Mouse (Mus musculus) limb, embryonic 14.5 days (tissue): ENCODE measurements around the gene Stard8. TPM values are rescaled to one million over a fixed set of nuclear protein-coding genes. Genes with fewer than 3 reads are reported as not detected.
"Not testable (repeated sequence)": the region's sequence is repeated elsewhere in the genome, so short reads cannot be mapped to it uniquely, and the experiment has no call there.

Experiments
- ATAC-seq: fragments of 200-750 bp; cut with Nextera tagmentation; 2 replicates; pipeline ENCODE4 v1.8.0; 2017; ENCODE audit warnings: low read depth, moderate number of reproducible peaks, moderate TSS enrichment; ENCODE audit not compliant: low FRiP score
- DNase-seq: peaks from one replicate; pipeline ENCODE4 v3.0.0-alpha.2; 2015; ENCODE audit warnings: low spot score
- H3K27ac ChIP-seq: fragments of 300-500 bp; sonication (generic); replicated peaks from 2 replicates; pipeline ENCODE4 v1.5.1; 2014; ENCODE audit warnings: low read depth, mild to moderate bottlenecking, low read length, moderate library complexity, mixed read lengths
- H3K27me3 ChIP-seq: fragments of 300-500 bp; sonication (generic); 2 replicates; pipeline ENCODE4 v1.6.1; 2014; ENCODE audit warnings: low read length, mixed read lengths; ENCODE audit not compliant: control insufficient read depth, insufficient read depth
- H3K36me3 ChIP-seq: fragments of 300-500 bp; sonication (generic); 2 replicates; pipeline ENCODE4 v1.6.1; 2014; ENCODE audit warnings: mild to moderate bottlenecking, low read length, moderate library complexity, mixed read lengths; ENCODE audit not compliant: control insufficient read depth, insufficient read depth
- H3K4me1 ChIP-seq: fragments of 300-500 bp; sonication (generic); 2 replicates; pipeline ENCODE4 v1.6.1; 2014; ENCODE audit warnings: antibody characterized with exemption, low read length, mixed read lengths; ENCODE audit not compliant: control insufficient read depth, insufficient read depth
- H3K4me2 ChIP-seq: fragments of 300-500 bp; sonication (generic); replicated peaks from 2 replicates; pipeline ENCODE4 v1.6.1; 2014; ENCODE audit warnings: low read depth, mild to moderate bottlenecking, low read length, moderate library complexity; ENCODE audit not compliant: severe bottlenecking
- H3K4me3 ChIP-seq: fragments of 300-500 bp; sonication (generic); replicated peaks from 2 replicates; pipeline ENCODE4 v1.5.1; 2014; ENCODE audit warnings: low read length
- H3K9ac ChIP-seq: fragments of 300-500 bp; sonication (generic); 2 replicates; pipeline ENCODE4 v1.6.1; 2014; ENCODE audit warnings: mild to moderate bottlenecking, low read depth, low read length, moderate library complexity; ENCODE audit not compliant: severe bottlenecking
- H3K9me3 ChIP-seq: fragments of 300-500 bp; sonication (generic); 2 replicates; pipeline ENCODE4 v1.6.1; 2016; ENCODE audit warnings: low read length; ENCODE audit not compliant: control insufficient read depth
- POLR2A ChIP-seq: fragments of 200-500 bp; IDR thresholded peaks from 2 replicates; pipeline ENCODE4 v1.8.0; 2012; ENCODE audit warnings: inconsistent platforms, mild to moderate bottlenecking, moderate library complexity, borderline replicate concordance; ENCODE audit not compliant: insufficient read depth, insufficient read length; ENCODE audit errors: extremely low read depth
- WGBS: fragments of 180-500 bp; shearing (Covaris S2); extraction: QIAGEN DNeasy Blood & Tissue Kit; methylation state at CpG from one replicate; pipeline ENCODE4 v1.1.7; 2014; 5-methylcytosine and 5-hydroxymethylcytosine counted together
- polyA plus RNA-seq, 2 experiments: library from polyadenylated mRNA; depleted of rRNA in 1 of 2; stranded (reverse) in 1 of 2; unstranded in 1 of 2; fragments of >200 nt; fragmentation: Nextera tagmentation in 1 of 2; extraction: Ambion mirVana in 1 of 2; gene quantifications; 2 replicates each; pipeline versions ENCODE4 v1.2.1 to v1.2.3; 2012 to 2014

Stard8 gene
- polyA plus RNA-seq, 2 experiments, result 7.4 to 13.7 TPM

DNA sequence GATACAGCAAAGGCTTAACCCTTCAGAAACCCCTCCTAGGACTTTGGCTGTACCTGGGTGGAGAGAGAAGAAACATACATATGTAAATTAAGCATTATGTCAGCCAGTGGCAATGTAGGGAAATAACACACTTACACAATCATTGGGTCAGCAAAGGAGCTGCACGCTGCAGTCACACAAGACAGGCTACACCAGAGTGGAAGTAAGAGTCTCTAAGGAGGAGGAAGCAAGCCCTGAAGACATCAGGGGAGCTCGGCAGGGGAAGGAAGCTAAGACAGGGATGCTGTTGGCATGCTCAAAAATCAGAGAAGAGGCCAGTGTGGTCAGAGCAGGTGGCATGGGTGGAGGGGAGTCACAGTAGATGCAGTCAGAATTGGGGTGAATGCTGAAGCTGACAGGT lies 89.7 kb downstream of the Stard8 start:
- no peaks in the 10 kb centered on the region for H3K9me3 ChIP-seq
- H3K4me3 ChIP-seq, result no peak overlapping the region
- no peak overlapping the region for H3K9ac ChIP-seq
- whole genome bisulfite sequencing, result 67% methylated on average over 2 of the region's 2 CpGs
- no peak for TF ChIP-seq POLR2A
- DNase-seq (no peak), ATAC-seq (no peak)
- no peaks in the 10 kb centered on the region for H3K27me3 ChIP-seq
- H3K27ac ChIP-seq, result no peak overlapping the region
- no peaks in the 10 kb centered on the region for H3K36me3 ChIP-seq
- H3K4me2 ChIP-seq, result no peak overlapping the region
- no peaks in the 10 kb centered on the region for H3K4me1 ChIP-seq

DNA sequence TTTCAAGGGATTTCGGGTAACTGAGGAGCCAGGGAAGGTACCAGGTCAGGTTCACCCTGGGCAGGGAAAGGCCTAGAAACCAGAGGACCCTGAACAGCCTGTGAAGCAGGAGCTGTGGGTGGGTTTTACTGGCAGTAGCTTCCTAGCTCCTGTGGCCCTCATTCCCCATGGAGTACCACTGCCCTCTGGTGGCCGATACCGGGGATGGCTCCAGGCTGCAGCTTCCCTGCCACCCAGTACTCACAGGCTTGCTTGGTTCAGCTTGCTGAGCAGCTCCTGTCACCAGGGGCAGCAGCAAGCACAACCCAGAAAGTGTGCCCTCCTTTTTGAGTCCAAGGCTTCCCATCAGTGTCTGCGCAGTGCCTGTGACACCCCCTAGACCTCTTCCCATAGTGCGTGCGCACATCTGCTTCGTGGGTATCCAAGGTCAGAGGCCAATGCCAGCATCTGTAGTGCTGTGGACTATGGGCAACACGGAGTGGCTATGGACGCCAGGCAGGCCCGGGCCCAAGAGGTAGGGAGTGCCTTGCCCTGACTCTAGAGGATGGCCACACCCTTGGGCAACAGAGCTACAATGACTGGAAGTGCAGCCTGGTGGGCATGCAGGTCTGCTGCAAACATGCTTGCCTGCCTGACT lies 108.2 kb downstream of the Stard8 start:
- H3K4me1 ChIP-seq, H3K27me3 ChIP-seq, H3K4me3 ChIP-seq, H3K9me3 ChIP-seq, H3K9ac ChIP-seq, H3K4me2 ChIP-seq, H3K27ac ChIP-seq, H3K36me3 ChIP-seq, DNase-seq: not testable (repeated sequence)
- 66% methylated on average over 5 of the region's 10 CpGs for WGBS
- ATAC-seq, result peak; percentile 57; the same call in 1 of the 2 replicates

DNA sequence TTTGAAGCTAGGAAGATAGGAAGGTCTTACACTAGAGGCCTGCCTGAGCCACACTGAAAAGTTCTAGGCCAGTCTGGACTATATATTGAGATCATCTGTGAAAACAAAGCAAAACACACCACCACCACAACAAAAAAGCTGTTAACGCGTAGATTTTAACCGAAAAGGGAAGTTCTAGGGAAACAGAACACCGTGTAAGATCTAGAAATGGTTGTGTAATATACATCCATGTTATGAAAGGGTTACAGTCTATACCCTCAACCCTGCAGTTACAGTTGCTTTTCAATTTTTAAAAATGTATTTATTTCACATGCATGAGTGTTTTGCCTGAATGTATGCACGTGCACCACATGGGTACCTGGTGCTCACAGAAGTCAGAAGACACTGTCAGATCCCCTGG lies 116.5 kb downstream of the Stard8 start:
- H3K4me1 ChIP-seq, result no peaks in the 10 kb centered on the region
- no peak overlapping the region for H3K9ac ChIP-seq
- TF ChIP-seq POLR2A, result no peak
- ATAC-seq (no peak), DNase-seq (no peak)
- no peaks in the 10 kb centered on the region for H3K36me3 ChIP-seq
- no peaks in the 10 kb centered on the region for H3K9me3 ChIP-seq
- no peak overlapping the region for H3K27ac ChIP-seq
- WGBS, result 88% methylated on average over 5 of the region's 5 CpGs
- H3K4me2 ChIP-seq, result no peak overlapping the region
- H3K4me3 ChIP-seq, result no peak overlapping the region
- no peaks in the 10 kb centered on the region for H3K27me3 ChIP-seq

Other genes with a start within 250 kb of the Stard8 start
- 8.7 and 9.8 TPM in 2 replicates for gene Ophn1, start 112.2 kb upstream of the Stard8 start, polyA plus RNA-seq (2012; rRNA removed)
- 20.0 and 26.7 TPM in 2 replicates for gene Ophn1, start 112.2 kb upstream of the Stard8 start, polyA plus RNA-seq (2014; fragmentation: Nextera tagmentation; extraction: Ambion mirVana)
- 18.6 and 19.6 TPM in 2 replicates for gene Yipf6, start 66.9 kb upstream of the Stard8 start, polyA plus RNA-seq (2012; rRNA removed)
- gene Yipf6, start 66.9 kb upstream of the Stard8 start, polyA plus RNA-seq (2014; fragmentation: Nextera tagmentation; extraction: Ambion mirVana), result 18.4 and 18.5 TPM in 2 replicates
- gene Efnb1, start 132.9 kb downstream of the Stard8 start, polyA plus RNA-seq (2012; rRNA removed), result 57.5 and 66.6 TPM in 2 replicates
- 36.9 and 42.8 TPM in 2 replicates for gene Efnb1, start 132.9 kb downstream of the Stard8 start, polyA plus RNA-seq (2014; fragmentation: Nextera tagmentation; extraction: Ambion mirVana)